Mouse (Mus musculus) cerebellum, postnatal 25 days (tissue): Measurements from ENCODE around the gene Tmem205.

Source experiments
- DNase-seq, 2 experiments: peaks; one replicate each; pipeline ENCODE4 v3.0.0; 2021; ENCODE audit warnings: mixed read lengths in 2 of 2

The Tmem205 gene

GRCm38 (mm10) chr9:21927208-21927753, at the start of gene Tmem205, which contains the start of gene Ccdc159:
Gene Tmem205 (minus strand): TSS chr9:21927556.
Gene Ccdc159 (plus strand): TSS chr9:21927471.
- peak; percentile 91 to 94 for DNase-seq

DNA sequence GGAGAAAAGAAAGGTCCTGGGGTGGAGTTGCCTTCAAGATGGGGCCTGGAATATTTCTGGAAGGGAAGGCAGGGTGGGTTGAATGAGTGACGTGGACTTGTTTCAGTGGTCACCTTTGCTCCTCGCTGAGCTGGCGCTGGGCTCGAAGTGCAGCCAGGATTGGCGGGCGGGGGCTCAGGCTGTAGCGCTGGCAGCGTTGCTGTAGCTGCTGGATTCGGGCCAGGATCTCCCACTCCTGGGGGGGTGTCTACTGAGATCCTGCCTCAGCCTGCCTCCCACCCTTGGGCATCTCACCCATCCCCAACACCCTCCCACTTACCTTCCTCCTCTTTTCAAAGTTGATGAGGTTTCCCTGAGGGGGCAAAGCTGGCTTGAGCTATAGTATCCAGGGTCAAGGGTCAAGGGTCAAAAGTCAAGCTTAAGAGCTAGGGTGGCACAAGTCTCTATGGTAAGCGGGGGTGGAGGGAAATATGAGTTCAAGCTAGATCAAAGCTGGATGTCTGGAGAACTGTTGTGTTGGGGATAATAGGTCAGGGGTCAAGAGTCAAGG, 49.3 kb upstream of the Tmem205 start:
- no peak for DNase-seq

GRCm38 (mm10) chr9:21969304-21969703, 41.9 kb upstream of the Tmem205 start:
- no peak for DNase-seq

GRCm38 (mm10) chr9:21968883-21969282, 41.5 kb upstream of the Tmem205 start:
- no peak for DNase-seq

- peak in 1 of 2 experiments; percentile 49 for DNase-seq
Measured at GRCm38 (mm10) chr9:21963417-21963816, 36.1 kb upstream of the Tmem205 start, which contains the start of gene Epor. Gene Epor (minus strand): TSS chr9:21963506.

DNA sequence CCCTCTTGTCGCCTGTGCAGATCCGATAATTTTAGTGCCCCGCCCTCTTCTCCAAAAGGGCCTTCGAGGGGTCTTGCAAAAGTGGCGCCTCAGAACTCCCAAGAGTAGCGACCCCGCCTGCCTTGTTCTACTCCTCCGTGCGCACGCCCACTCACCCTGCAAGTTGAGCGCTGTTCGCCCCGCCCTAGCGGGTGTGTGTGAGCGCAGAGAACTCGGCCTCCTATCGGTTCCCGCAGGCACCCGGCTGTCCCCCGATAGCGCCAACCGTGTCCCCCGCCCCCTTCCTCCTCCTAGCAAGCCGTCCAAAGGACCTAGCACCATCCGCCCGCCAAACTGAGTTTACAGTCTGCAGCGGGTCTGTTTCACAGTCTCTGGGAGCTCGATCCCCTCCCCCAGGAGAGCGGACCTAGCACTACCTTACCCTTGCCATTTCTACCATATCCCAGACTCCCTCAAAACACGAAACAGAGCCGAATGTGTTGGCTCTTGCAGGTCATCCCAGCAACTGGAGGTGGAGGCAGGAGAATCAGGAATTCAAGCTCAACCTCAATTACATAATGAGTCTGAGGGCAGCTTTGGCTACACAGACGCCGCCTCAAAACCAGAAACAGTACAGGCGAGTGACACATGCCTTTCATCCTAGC, 35.2 kb upstream of the Tmem205 start:
- peak; percentile 66 to 75 for DNase-seq

GRCm38 (mm10) chr9:21962010-21962409, 34.7 kb upstream of the Tmem205 start:
- DNase-seq = peak; percentile 41 to 44

- DNase-seq = peak in 1 of 2 experiments; percentile 45
Measured at GRCm38 (mm10) chr9:21961366-21961980, 34.1 kb upstream of the Tmem205 start.

DNA sequence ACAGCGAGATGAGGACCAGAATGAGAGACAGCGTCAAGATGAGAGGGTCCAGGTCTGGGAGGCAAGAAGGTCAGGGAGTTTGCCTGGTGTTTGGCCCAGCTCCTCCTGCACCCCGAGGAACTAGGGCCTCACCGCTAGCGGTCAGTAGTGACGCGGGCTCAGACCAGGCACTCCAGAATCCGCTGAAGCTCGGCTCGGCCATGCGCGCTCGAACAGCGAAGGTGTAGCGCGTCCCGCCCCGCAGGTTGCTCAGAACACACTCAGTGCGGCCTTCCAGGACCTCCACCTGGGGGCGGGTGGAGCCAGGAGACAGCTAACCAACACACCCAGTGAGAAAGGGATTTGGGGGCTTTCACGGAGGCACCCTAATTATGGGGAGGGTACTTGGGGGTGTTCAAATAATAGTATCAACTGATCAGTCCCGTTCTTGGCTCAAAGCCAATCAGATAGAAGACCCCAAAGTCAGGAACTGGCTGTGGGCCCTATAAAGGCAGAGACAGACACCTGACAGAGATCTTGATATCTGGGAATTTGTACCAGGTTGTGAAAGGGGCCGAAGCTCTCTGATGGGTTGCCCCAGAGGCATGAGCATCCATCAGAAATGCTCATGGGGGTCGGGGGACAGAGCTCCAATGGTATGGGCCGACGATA, 33.3 kb upstream of the Tmem205 start:
- DNase-seq = peak; percentile 46 to 62

DNA sequence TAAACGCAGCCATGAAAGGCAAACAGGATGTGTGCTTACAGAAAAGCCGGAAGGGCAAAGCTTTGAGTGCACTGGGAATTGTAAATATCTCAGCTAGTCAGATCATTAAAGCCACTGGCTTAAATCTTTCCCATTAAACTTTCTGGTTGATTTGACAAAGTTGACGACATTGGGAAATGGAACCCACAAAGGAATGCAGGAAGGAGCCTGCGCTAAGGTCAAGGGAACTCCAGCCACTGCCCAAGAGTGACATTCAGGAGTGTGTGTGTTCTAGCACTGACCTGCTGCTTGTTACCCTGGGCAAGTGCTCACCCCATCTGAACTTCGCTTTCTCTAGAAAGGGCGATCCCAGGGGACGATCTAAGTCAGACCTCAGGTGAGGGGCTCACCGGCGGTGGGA, 32.8 kb upstream of the Tmem205 start:
- DNase-seq = no peak

GRCm38 (mm10) chr9:21959244-21959643, 31.9 kb upstream of the Tmem205 start:
- no peak for DNase-seq

DNA sequence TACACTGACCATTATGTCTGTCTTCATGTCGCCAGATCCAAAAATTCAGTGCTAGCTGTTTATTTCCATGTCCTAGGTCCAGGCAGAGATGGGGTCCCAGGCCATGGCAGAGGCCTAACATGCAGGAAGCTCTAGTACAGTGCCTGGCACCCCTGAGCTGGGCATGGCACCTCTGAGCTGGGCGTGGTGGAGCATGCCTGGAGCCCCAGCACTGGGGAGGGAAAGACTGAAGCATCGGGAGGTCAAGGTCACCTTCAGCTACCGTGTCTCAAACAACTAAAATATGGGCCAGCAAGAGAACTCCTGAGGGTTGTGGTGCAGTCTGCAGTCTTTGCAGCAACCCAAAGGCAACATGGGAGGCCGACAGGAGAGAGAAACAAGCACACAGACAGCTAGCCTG, 31.0 kb upstream of the Tmem205 start:
- DNase-seq = no peak

DNA sequence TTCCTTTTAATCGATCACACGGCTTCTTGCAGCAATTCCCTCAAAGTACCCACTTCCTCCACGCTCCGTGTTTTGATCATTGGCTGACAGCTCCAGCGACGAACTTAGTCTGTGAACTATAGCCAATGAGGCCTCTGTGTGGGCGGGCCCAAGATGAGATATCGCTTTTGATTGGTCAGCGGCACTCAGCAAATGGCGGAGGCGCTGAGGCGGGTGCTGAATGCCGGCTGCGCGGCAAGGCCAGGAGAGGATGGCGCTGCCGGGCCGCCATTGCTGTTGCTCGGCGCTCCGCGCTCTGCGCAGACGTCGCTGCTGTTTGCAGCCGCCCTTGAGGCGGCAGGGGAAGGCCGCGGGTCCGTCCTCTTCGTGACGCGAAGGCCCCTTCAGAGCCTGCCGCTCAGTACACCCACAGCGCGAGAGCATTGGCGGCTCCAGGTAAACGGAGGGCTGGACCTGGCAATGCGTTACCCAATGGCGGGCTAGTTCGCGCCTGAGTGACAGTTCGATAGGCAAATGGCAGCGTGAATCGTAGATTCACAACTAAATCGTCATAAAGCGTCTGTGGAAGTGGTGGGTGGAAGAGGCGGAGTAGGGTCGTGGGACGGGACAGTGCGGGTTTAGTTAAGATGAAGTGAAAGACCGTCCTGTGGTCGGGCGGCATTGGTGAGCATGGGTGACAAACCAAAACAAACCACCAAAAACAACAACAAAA, 28.4 kb upstream of the Tmem205 start, which contains the start of gene Swsap1:
Gene Swsap1 (plus strand): TSS at position 186 of the 712 bp plus-strand sequence.
- peak; percentile 98 to 100 for DNase-seq

- DNase-seq = peak in 1 of 2 experiments; percentile 80
Measured at GRCm38 (mm10) chr9:21955225-21955569, 27.8 kb upstream of the Tmem205 start.

- no peak for DNase-seq
Measured at GRCm38 (mm10) chr9:21954635-21955034, 27.3 kb upstream of the Tmem205 start.

- no peak for DNase-seq
Measured at GRCm38 (mm10) chr9:21953600-21953999, 26.2 kb upstream of the Tmem205 start.

DNA sequence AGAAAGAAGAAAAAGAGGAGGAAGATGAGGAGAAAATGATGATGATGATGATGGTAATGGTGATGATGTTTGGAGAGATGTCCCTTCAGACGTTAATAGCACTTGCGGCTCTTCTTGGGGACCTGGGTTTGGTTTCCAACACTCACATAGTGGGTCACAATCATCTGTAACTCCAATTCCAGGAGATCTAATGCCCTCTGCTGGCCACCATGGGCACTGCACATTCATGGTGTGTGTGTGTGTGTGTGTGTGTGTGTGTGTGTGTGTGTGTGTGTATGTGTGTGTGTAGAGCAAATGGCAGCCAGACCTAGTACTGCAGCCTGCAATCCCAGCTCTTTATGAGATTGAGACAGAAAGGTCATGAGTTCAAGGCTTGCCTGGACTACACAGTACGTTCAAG, 24.6 kb upstream of the Tmem205 start:
- DNase-seq = peak in 1 of 2 experiments; percentile 50

DNA sequence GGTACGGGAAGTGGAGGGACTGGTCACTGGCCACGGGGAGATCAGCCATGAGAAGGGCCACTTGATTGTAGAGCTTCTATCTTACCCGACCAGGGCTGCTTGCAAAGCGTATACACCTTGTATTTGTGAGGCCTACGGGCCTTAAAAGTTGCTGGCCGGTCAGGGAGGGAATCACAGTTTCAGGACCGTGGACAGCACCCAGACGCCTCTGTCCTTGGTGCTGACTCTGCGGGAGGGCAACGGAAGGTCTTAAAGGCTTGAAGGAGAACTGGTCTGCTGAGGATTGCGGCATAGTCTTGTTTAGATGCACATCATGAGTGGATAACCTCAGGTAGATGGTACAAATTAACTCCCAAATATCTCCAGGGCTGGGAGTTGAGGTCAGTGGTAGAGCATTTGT, 23.0 kb upstream of the Tmem205 start:
- DNase-seq = no peak

DNA sequence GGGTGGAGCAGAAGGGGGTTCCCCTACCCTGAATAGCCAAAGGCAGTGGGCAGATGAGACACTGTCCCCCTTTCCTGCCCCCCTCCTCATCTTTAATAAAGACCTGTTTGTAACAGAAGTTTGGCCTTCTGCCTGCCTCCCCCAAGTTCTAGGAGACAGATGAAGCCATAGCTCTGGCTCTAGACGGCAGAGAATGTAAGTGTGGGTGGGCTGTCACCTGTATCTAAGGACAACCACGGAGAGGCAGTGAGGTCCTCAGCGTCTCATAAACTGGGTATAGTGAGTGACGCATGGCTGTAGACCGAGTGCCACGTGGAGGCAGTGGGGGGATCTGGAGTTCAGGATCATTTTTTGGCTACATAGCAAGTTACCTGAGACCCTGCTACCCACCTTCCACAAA, 21.4 kb upstream of the Tmem205 start:
- no peak for DNase-seq

DNA sequence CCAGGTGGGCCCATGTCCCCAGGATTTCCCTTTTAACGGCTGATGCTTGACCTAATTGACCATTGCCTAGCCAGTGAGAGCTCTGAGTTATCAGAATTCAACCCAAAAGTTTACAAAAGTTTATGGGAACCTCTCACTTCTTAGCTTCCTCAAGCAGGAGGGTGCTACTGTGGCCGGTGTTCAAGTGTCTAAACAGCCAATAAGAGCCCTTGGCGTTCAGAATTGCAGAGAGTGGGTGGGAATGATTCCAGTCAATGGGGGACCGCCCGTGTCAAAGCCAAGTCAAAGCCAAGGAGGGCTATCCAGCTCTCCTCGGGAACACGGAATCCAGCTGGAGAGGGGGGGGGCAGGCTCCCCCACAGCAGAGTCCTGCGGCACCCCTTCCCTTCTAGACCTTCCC, 20.8 kb upstream of the Tmem205 start:
- DNase-seq = no peak

DNA sequence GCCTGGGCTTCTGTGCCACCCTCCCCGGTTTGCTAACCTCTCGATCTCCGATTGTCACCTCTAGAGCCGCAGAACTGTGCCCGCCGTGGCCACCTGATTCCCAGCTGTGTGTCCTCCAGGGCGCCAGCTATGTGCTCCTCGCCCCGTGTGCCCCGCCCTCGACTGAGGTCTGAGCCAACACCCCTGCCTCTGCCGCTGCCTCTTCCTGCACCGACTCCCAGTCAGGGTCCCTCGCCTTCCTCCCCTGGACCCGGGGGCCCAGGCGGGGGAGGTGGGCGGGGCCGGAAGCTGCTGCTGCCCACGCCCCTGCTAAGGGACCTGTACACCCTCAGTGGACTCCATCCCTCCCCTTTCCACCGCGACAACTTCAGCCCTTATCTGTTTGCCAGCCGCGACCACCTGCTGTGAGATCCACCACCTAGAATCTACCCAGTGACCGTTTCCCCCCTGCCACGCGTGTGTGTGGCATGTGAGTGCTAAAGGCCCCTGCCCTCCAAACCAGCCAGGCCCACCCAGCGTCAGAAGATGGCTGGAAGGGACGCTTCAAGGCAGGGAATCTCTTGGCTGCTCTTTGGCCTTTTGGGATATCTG, 20.3 kb upstream of the Tmem205 start:
- DNase-seq = no peak

DNA sequence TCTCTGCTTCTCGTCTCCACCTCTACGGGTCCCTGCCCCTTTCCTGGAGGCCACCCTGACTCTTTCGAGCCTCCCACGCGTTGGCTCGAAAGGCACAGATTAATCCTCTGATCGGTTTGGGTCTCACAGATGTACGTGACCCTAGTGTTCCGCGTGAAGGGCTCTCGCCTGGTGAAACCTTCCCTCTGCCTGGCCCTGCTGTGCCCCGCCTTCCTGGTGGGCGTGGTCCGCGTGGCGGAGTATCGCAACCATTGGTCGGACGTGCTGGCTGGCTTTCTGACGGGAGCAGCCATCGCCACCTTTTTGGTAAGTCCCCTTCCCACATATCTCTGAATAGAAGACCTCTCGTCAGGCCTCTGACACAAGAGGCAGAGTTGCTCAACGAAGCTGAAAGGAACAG, 16.9 kb upstream of the Tmem205 start:
- peak in 1 of 2 experiments; percentile 51 for DNase-seq
